ENCODE assay signal across 8 mouse cellular contexts in genomic region chr4:133967138-133967865, GRCm38 (mm10). TPM values are rescaled to one million over a fixed set of nuclear protein-coding genes. Genes with fewer than 3 reads are reported as not detected.
DNase-seq lines count a peak whose midpoint lies in the region; ATAC-seq lines count a peak whose summit lies in the region.

No protein-coding gene starts in this region.

- H3K9ac ChIP-seq in midbrain, embryonic 11.5 days (ENCODE audit: low read length), result peak overlapping the region; percentile 98

- peak; percentile 99 for DNase-seq in adrenal gland, postnatal 14 days
- peak; percentile 97 for DNase-seq in embryonic facial prominence, embryonic 10.5 days (ENCODE audit: low spot score)
- DNase-seq in kidney, adult 11 months, result peak; percentile 96
- DNase-seq in left cerebral cortex, postnatal 4 days, result peak; percentile 98
- DNase-seq in midbrain, embryonic 11.5 days (ENCODE audit: low spot score, missing footprints), result peak; percentile 100
- DNase-seq in right cerebral cortex, postnatal 4 days, result peak; percentile 95
- peak; percentile 96 for DNase-seq in yolk sac, embryonic 10.5 days (ENCODE audit: low spot score)

- peak; percentile 61 for ATAC-seq in granulocyte monocyte progenitor cell, adult 5-6 weeks (replicated peaks; ENCODE audit: poor library complexity, severe bottlenecking)
- peak; percentile 75 for ATAC-seq in midbrain, embryonic 11.5 days (ENCODE audit: low FRiP score)

- peak overlapping the region; percentile 100 for H3K27ac ChIP-seq in embryonic facial prominence, embryonic 10.5 days (replicated peaks)
- H3K27ac ChIP-seq in midbrain, embryonic 11.5 days (ENCODE audit: low read depth, low read length), result peak overlapping the region; percentile 98

- H3K4me2 ChIP-seq in midbrain, embryonic 11.5 days, result peak overlapping the region; percentile 99

- peaks cover 69% of the 10 kb centered on the region for H3K36me3 ChIP-seq in embryonic facial prominence, embryonic 10.5 days (replicated peaks)
- peaks cover 16% of the 10 kb centered on the region; the same call in 1 of the 2 replicates for H3K36me3 ChIP-seq in midbrain, embryonic 11.5 days (ENCODE audit: control insufficient read depth, insufficient read depth, low read length)

- intact Hi-C loops in left cerebral cortex, postnatal 4 days (cut with DNase I), result loop anchor here (10.0 kb wide), 1 partner anchor 53 kb away; no protein-coding TSS in a partner anchor

- H3K4me1 ChIP-seq in embryonic facial prominence, embryonic 10.5 days, result peaks cover 44% of the 10 kb centered on the region
- H3K4me1 ChIP-seq in midbrain, embryonic 11.5 days (ENCODE audit: control insufficient read depth, insufficient read depth, low read length), result peaks cover 31% of the 10 kb centered on the region

- under 1% methylated on average over 100 of the region's 101 CpGs for WGBS in embryonic facial prominence, embryonic 10.5 days
- WGBS in midbrain, embryonic 11.5 days, result under 1% methylated on average over 79 of the region's 101 CpGs

- H3K9me3 ChIP-seq in embryonic facial prominence, embryonic 10.5 days, result no peaks in the 10 kb centered on the region
- H3K9me3 ChIP-seq in midbrain, embryonic 11.5 days (ENCODE audit: control insufficient read depth, low read length), result no peaks in the 10 kb centered on the region

- peak overlapping the region; percentile 89 for H3K4me3 ChIP-seq in embryonic facial prominence, embryonic 10.5 days
- H3K4me3 ChIP-seq in midbrain, embryonic 11.5 days (ENCODE audit: low read depth, low read length), result peak overlapping the region; percentile 79

- no peaks in the 10 kb centered on the region for H3K27me3 ChIP-seq in embryonic facial prominence, embryonic 10.5 days (replicated peaks; ENCODE audit: low read depth, poor library complexity, severe bottlenecking)
- H3K27me3 ChIP-seq in midbrain, embryonic 11.5 days (ENCODE audit: control insufficient read depth, insufficient read depth, low read length), result no peaks in the 10 kb centered on the region

RNA-seq across cellular contexts. Expression of gene Hmgn2, which starts 1.1 kb away (rescaled TPM):
- total RNA-seq in adrenal gland, postnatal 14 days (2021), result 325 and 351 TPM in 2 replicates
- 2,976 and 3,167 TPM in 2 replicates for polyA plus RNA-seq in embryonic facial prominence, embryonic 10.5 days (2016; fragmentation: Nextera tagmentation; extraction: Ambion mirVana)
- total RNA-seq in granulocyte monocyte progenitor cell, adult 5-6 weeks (2014; fragmentation: Nextera tagmentation), result 1,589 and 1,765 TPM in 2 replicates
- total RNA-seq in granulocyte monocyte progenitor cell, adult 5-6 weeks (2017), result 943 and 964 TPM in 2 replicates
- total RNA-seq in left cerebral cortex, postnatal 4 days (2021), result 100 to 1,000 TPM; 274 to 291 TPM
- 4,130 and 4,246 TPM in 2 replicates for polyA plus RNA-seq in midbrain, embryonic 11.5 days (2014; fragmentation: Nextera tagmentation; extraction: Ambion mirVana)

RNA-seq across cellular contexts. Expression of gene Dhdds, which starts 33.4 kb away (rescaled TPM):
- 32.1 and 35.2 TPM in 2 replicates for total RNA-seq in adrenal gland, postnatal 14 days (2021)
- polyA plus RNA-seq in embryonic facial prominence, embryonic 10.5 days (2016; fragmentation: Nextera tagmentation; extraction: Ambion mirVana), result 41.2 and 42.1 TPM in 2 replicates
- total RNA-seq in granulocyte monocyte progenitor cell, adult 5-6 weeks (2014; fragmentation: Nextera tagmentation), result 45.3 and 57.1 TPM in 2 replicates
- total RNA-seq in granulocyte monocyte progenitor cell, adult 5-6 weeks (2017), result 22.8 and 24.8 TPM in 2 replicates
- total RNA-seq in left cerebral cortex, postnatal 4 days (2021), result 10 to 100 TPM; 49.1 to 57.1 TPM
- polyA plus RNA-seq in midbrain, embryonic 11.5 days (2014; fragmentation: Nextera tagmentation; extraction: Ambion mirVana), result 38.9 and 42.4 TPM in 2 replicates

RNA-seq across cellular contexts. Expression of gene Lin28a, which starts 51.3 kb away (rescaled TPM):
- not detected in 2 replicates for total RNA-seq in adrenal gland, postnatal 14 days (2021)
- 18.7 and 24.2 TPM in 2 replicates for polyA plus RNA-seq in embryonic facial prominence, embryonic 10.5 days (2016; fragmentation: Nextera tagmentation; extraction: Ambion mirVana)
- total RNA-seq in granulocyte monocyte progenitor cell, adult 5-6 weeks (2014; fragmentation: Nextera tagmentation), result 2.1 and 13.9 TPM in 2 replicates
- 4.0 and 10.5 TPM in 2 replicates for total RNA-seq in granulocyte monocyte progenitor cell, adult 5-6 weeks (2017)
- total RNA-seq in left cerebral cortex, postnatal 4 days (2021), result not detected
- 4.7 and 5.6 TPM in 2 replicates for polyA plus RNA-seq in midbrain, embryonic 11.5 days (2014; fragmentation: Nextera tagmentation; extraction: Ambion mirVana)

Comparison
In these comparisons a context has a peak if more than half of its experiments do, and no peak if none do; other contexts are left out.
1. Peak in every context shown above with its lines: DNase-seq, ATAC-seq, H3K4me3 ChIP-seq and H3K27ac ChIP-seq.